Mouse (Mus musculus): Measurements from ENCODE around the gene Gm28042. TPM values are rescaled to one million over a fixed set of nuclear protein-coding genes. Genes with fewer than 3 reads are reported as not detected.

Gm28042 gene
- polyA plus RNA-seq, 1 experiment = 3.4 TPM

DNA sequence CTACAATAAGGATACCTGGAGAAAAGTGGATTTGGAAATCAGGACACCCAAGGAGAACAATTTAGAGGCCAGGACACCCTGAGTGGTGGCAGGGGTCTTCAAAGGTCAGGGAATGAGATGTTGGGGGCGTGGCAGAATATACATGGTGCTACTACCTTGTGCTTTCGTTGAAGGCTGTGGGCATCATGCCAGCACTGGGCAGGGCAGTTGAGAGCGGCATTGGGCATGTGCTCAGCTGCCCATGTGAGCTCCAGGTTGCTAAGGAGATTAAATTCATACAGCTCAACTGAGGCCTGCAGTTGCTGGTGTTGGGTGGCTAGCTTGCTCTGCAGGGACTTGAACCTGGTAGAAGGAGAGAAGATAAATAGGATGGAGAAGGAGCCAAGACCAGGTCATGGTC is 38.9 kb downstream of the Gm28042 start:
- TF ChIP-seq CTCF (IDR thresholded peaks at IDR 0.05; ENCODE audit: borderline replicate concordance, insufficient read depth, low read length) (no peak), POLR2A (IDR thresholded peaks at IDR 0.05; ENCODE audit: low read depth, low read length) (no peak)
- H3K4me3 ChIP-seq (ENCODE audit: insufficient read depth, low read length) = no peak overlapping the region
- H3K27ac ChIP-seq (ENCODE audit: insufficient read depth, low read length) = no peak overlapping the region
- no peaks in the 10 kb centered on the region for H3K4me1 ChIP-seq (ENCODE audit: control insufficient read depth, insufficient read depth, low read length)

DNA sequence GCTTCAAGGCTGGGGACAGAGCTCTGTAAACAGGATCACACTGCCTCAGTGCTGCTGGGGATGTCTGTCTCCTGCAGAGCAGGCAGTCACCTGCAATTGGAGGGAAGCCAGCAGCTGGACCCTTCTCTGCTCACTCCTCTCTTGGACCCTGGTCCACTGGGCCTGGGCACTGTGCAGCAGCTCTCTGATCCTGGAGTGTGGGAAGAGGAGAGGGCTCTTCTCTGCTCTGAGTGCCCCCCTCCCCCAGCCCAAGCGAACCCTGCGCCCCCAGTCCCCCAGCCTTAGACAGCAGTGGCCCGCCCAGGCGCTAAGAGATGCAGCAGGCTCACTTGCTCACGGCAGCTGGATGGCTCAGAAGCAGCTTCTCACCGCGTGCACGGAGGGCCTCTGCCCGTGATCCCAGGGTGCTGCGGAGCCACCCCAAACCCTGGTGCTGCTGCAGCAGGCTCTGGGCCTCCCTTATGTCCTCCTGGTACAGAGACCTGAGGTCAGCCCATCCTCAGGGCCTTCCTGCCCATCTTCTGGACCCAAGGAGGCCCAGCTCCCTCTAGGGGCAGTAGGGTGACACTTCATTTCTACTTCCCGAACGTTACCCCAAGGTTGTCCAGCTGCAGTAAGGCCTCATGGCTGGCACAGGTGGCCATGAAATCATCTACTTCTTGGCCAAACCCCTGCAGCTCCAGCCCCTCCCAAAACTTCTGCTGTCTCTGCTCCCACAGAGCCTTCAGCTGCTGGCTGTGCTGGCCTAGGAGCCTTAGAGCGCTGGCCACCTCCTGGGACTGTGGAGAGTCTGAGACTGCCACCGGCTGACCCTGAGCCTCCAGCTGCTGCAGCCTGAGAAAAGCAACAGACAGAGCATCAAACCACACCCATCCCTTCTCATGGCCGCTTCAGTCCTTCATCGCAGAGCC is 41.5 kb downstream of the Gm28042 start:
- no peaks in the 10 kb centered on the region for H3K4me1 ChIP-seq (ENCODE audit: control insufficient read depth, insufficient read depth, low read length)
- H3K27ac ChIP-seq (ENCODE audit: insufficient read depth, low read length) = no peak overlapping the region
- H3K4me3 ChIP-seq (ENCODE audit: insufficient read depth, low read length) = no peak overlapping the region
- no peak for TF ChIP-seq POLR2A (IDR thresholded peaks at IDR 0.05; ENCODE audit: low read depth, low read length)
- peak; percentile 59; the same call in 1 of the 2 replicates for TF ChIP-seq CTCF (IDR thresholded peaks at IDR 0.05; ENCODE audit: borderline replicate concordance, insufficient read depth, low read length)

DNA sequence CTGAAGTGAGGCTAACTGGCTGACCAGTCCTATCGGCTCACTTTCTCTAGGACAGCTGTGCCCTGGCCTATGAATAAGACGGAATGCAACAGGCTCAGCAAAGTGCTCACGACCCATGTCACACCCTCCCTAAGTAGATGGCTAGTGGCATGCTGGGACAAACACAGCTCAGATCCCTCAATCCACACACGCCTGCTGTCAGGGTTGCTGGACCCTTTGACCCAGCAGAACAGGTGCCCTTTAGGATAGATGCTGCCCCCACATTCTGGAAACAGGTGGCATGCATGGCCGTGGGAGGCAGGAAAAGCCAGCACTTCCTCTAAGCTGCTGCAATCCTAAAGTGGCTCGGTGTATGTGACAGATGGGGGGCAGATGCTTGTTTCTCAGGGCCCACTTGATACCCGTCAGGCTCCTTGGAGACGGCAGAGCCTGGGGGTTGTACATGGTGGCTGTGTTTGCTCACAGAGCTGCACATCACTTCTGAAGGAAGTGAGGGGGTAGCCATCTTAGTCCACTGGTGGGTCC is 42.2 kb downstream of the Gm28042 start:
- Histone ChIP-seq H3K4me1 (ENCODE audit: control insufficient read depth, insufficient read depth, low read length) (no peaks in the 10 kb centered on the region), H3K4me3 (ENCODE audit: insufficient read depth, low read length) (no peak overlapping the region), H3K27ac (ENCODE audit: insufficient read depth, low read length) (no peak overlapping the region)
- no peak for TF ChIP-seq POLR2A (IDR thresholded peaks at IDR 0.05; ENCODE audit: low read depth, low read length)

DNA sequence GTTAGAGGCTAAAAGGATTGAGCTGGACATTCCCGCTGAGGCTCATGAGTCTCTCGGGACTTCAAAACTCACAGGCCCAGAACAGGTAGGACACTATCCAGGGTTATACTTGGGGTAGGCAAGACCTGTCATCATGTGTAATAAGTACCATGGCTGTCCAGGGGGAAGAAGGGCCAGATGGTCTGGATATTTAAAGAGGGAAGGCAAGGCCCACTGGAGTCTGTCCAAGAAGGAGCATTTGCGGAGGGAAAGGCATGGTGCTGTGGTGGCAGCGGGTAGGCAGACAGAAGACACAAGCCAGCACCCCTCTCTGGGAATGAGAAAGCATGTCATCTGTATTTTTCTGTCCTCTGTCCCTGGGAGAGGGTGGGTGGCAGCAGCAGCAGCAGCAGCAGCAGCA is 46.8 kb downstream of the Gm28042 start:
- H3K27ac ChIP-seq (ENCODE audit: insufficient read depth, low read length) = no peak overlapping the region
- no peak for TF ChIP-seq CTCF (IDR thresholded peaks at IDR 0.05; ENCODE audit: borderline replicate concordance, insufficient read depth, low read length)
- H3K4me1 ChIP-seq (ENCODE audit: control insufficient read depth, insufficient read depth, low read length) = no peaks in the 10 kb centered on the region
- no peak overlapping the region for H3K4me3 ChIP-seq (ENCODE audit: insufficient read depth, low read length)

DNA sequence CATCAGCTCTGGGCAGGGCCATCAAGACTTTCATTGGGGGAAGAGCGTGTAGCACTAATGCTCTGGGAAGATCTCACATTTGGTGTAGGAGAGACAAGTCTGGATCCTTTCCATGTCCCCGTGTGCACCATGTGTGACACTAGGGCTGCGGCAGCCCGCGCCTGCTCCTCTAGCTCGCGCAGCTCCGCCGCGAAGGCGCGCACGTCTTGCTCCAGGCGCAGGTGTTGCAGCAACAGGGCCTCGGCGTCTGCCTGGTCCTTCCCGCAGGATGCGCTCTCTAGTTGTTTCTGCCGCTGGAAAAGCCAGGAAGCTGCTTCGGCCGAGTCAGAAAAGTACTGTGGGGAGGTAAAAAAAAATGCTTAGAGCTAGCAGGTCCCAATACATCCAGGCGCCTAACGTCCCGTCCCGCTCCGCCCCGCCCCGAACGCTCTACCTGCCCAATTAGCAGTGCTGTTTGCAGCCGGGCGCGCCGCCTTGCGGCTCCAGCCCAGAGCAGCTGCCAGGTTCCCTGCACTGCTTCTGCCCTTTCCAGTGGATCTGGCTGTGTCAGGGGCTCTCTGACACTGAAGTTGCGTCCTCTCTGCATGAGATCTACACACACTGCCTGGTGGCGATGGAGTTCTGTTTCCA is 48.9 kb downstream of the Gm28042 start:
- no peak overlapping the region for H3K27ac ChIP-seq (ENCODE audit: insufficient read depth, low read length)
- no peaks in the 10 kb centered on the region for H3K4me1 ChIP-seq (ENCODE audit: control insufficient read depth, insufficient read depth, low read length)
- H3K4me3 ChIP-seq (ENCODE audit: insufficient read depth, low read length) = peak overlapping the region; percentile 21
- TF ChIP-seq POLR2A (IDR thresholded peaks at IDR 0.05; ENCODE audit: low read depth, low read length) = no peak
- 0 out of 2 replicates have a peak, but pooled peaks have one; percentile 32 for TF ChIP-seq CTCF (IDR thresholded peaks at IDR 0.05; ENCODE audit: borderline replicate concordance, insufficient read depth, low read length)

DNA sequence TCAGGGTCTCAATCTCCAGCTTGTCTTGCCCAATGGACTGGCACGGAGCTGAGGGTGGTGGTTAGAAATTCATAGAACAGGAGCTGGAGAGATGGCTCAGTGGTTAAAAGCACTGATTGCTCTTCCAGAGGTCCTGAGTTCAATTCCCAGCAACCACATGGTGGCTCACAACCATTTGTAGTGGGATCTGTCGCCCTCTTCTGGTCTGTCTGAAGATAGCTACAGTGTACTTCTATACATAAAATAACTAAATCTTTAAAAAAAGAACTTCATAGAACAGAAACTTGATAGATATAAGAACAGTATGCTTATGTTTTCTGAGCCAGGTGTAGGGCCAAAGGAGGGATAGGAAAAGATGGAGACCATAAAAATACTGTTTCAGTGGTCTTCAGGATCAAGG is 55.1 kb downstream of the Gm28042 start:
- Histone ChIP-seq H3K4me3 (ENCODE audit: insufficient read depth, low read length) (no peak overlapping the region), H3K27ac (ENCODE audit: insufficient read depth, low read length) (no peak overlapping the region), H3K4me1 (ENCODE audit: control insufficient read depth, insufficient read depth, low read length) (no peaks in the 10 kb centered on the region)
- TF ChIP-seq POLR2A (IDR thresholded peaks at IDR 0.05; ENCODE audit: low read depth, low read length) (no peak), CTCF (IDR thresholded peaks at IDR 0.05; ENCODE audit: borderline replicate concordance, insufficient read depth, low read length) (no peak)

DNA sequence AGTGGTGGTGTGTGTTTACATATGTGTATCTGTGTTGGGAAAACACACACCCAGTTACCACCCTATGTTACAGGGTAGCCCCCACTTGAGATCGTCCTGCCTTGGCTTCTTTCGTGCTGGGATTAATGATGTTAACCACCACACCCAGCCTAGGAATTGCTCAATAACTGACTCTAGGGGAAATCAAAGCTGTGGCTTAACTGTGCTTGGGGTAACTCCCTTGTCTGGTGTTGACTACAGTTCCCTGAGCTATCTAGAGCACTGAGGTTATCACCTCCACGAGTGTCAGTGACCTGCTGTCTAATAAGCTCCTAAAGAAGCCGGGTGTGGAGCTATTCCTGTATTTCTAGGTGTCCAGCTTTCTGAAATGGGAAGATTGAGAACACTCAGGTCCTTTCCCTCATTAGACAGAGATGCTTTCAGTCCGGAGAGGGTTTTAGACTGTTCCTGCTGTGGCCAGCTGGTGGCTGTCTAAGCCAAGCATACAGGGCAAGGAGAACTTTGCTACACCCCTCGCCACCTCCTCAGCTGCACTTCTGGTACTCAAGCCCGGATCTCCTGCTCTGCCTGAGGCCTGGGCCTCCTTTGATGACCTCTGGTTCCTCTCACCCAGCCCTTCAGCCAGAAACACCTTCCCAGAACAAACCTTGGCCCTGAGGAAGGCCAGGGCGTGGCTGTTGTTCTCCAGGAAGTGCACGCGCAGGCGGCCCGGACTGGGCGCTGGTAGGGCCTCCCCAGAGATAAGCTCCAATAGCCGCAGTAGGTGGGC is 57.5 kb downstream of the Gm28042 start:
- Histone ChIP-seq H3K4me1 (ENCODE audit: control insufficient read depth, insufficient read depth, low read length) (no peaks in the 10 kb centered on the region), H3K27ac (ENCODE audit: insufficient read depth, low read length) (no peak overlapping the region), H3K4me3 (ENCODE audit: insufficient read depth, low read length) (no peak overlapping the region)
- TF ChIP-seq CTCF (IDR thresholded peaks at IDR 0.05; ENCODE audit: borderline replicate concordance, insufficient read depth, low read length) (peak; percentile 68; the same call in 1 of the 2 replicates), POLR2A (IDR thresholded peaks at IDR 0.05; ENCODE audit: low read depth, low read length) (no peak)

DNA sequence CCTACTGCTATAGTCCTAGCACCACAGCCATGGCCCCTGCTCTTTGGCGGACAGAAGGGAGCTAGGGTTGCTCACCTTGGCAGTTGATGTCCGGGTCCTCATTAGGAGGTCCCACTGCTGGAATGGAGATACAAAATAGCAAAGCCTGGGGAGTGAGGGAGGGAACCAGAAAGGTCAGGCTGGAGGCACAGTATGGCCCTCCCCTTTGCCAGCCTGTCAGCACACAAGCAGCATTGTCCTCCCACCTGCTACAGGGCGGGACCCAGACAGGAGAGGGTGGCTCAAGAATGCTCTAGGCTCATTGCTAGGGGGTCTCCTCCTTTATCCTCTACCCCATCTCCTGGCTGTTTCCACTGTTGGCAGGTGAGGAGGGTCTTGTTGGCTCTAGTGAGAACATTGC is 58.7 kb downstream of the Gm28042 start:
- TF ChIP-seq CTCF (IDR thresholded peaks at IDR 0.05; ENCODE audit: borderline replicate concordance, insufficient read depth, low read length) = no peak
- no peak for TF ChIP-seq POLR2A (IDR thresholded peaks at IDR 0.05; ENCODE audit: low read depth, low read length)
- no peak overlapping the region for H3K4me3 ChIP-seq (ENCODE audit: insufficient read depth, low read length)
- H3K27ac ChIP-seq (ENCODE audit: insufficient read depth, low read length) = no peak overlapping the region
- H3K4me1 ChIP-seq (ENCODE audit: control insufficient read depth, insufficient read depth, low read length) = no peaks in the 10 kb centered on the region

DNA sequence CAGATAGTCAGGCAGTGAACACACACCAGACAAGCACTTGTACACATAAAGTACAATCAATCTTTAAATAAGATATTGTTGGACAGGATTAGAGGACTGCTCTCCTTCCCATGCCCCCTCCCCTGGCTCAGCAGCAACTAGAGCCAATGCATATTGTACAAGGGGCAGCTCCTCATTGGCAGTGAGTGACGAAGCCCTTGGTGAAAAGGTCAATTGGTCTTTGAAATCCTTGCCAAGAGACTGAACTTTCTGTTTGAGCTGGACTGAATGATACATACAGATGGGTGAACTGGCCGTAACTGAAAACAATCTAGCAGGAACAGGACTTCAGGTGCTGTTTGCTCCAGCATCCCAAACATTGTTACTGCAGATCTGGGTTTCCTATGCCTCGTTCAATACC is 60.1 kb downstream of the Gm28042 start:
- no peak for TF ChIP-seq POLR2A (IDR thresholded peaks at IDR 0.05; ENCODE audit: low read depth, low read length)
- TF ChIP-seq CTCF (IDR thresholded peaks at IDR 0.05; ENCODE audit: borderline replicate concordance, insufficient read depth, low read length) = no peak
- H3K27ac ChIP-seq (ENCODE audit: insufficient read depth, low read length) = no peak overlapping the region
- H3K4me3 ChIP-seq (ENCODE audit: insufficient read depth, low read length) = no peak overlapping the region
- H3K4me1 ChIP-seq (ENCODE audit: control insufficient read depth, insufficient read depth, low read length) = no peaks in the 10 kb centered on the region

Data from embryonic fibroblast, embryonic 13.5 days (primary cell).